Mouse (Mus musculus): ENCODE data around the gene Gm3468. TPM values are rescaled to one million over a fixed set of nuclear protein-coding genes. Genes with fewer than 3 reads are reported as not detected.
"Not testable (repeated sequence)": the region's sequence is repeated elsewhere in the genome, so short reads cannot be mapped to it uniquely, and the experiment has no call there.

Gm3468 gene
- polyA plus RNA-seq (2014; fragmentation: Nextera tagmentation; extraction: Ambion mirVana): 1.7 and 2.5 TPM in 2 replicates

GRCm38 (mm10) chr14:6108272-6108925, at the start of gene Gm3468:
Gene Gm3468, minus strand, starts transcription at chr14:6108665.
- ATAC-seq (ENCODE audit: low FRiP score) (peak; percentile 96), DNase-seq (ENCODE audit: low spot score, missing footprints) (peak; percentile 98)
- not testable (repeated sequence) for H3K27me3 ChIP-seq (ENCODE audit: control insufficient read depth, insufficient read depth, low read length); H3K36me3 ChIP-seq (ENCODE audit: control insufficient read depth, insufficient read depth, low read length); H3K27ac ChIP-seq (ENCODE audit: low read depth, low read length); H3K9me3 ChIP-seq (ENCODE audit: control insufficient read depth, low read length); H3K9ac ChIP-seq (ENCODE audit: low read length); H3K4me1 ChIP-seq (ENCODE audit: control insufficient read depth, insufficient read depth, low read length)
- under 1% methylated on average over 31 of the region's 51 CpGs for WGBS
- peak within 1 kb of the TSS; percentile 41 for H3K4me2 ChIP-seq
- H3K4me3 ChIP-seq (ENCODE audit: low read depth, low read length): peak within 1 kb of the TSS; percentile 27

DNA sequence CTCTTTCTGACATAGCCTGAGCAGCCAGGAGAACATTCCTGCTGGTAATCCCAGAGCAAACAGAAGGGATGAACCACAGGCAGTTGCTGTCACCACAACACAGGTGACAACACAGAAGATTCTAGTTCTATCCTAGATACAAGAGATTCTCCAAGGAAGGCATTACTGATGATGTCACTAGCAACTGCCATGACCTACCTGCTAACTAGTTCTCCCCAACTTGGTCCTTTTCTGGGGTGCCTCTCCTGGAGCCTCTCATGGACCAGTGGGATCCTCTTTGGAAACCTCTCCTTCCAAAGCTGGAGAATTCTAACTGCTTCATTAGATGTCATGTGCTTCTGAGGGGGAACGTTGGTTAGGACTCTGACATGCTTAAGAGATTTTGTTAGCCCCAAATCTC, 17.2 kb upstream of the Gm3468 start, which contains the start of gene Gm3476:
TSS of gene Gm3476 (minus strand) at position 101 of the 400 bp plus-strand sequence.
- H3K4me3 ChIP-seq (ENCODE audit: low read depth, low read length); ATAC-seq (ENCODE audit: low FRiP score); H3K9me3 ChIP-seq (ENCODE audit: control insufficient read depth, low read length); H3K4me2 ChIP-seq; H3K27me3 ChIP-seq (ENCODE audit: control insufficient read depth, insufficient read depth, low read length); DNase-seq (ENCODE audit: low spot score, missing footprints); H3K36me3 ChIP-seq (ENCODE audit: control insufficient read depth, insufficient read depth, low read length); H3K9ac ChIP-seq (ENCODE audit: low read length); H3K27ac ChIP-seq (ENCODE audit: low read depth, low read length); H3K4me1 ChIP-seq (ENCODE audit: control insufficient read depth, insufficient read depth, low read length): not testable (repeated sequence)
- no CpG with 5 or more reads among the region's 1 CpGs for WGBS

- not testable (repeated sequence) for H3K27me3 ChIP-seq (ENCODE audit: control insufficient read depth, insufficient read depth, low read length); H3K4me1 ChIP-seq (ENCODE audit: control insufficient read depth, insufficient read depth, low read length); H3K9ac ChIP-seq (ENCODE audit: low read length); H3K27ac ChIP-seq (ENCODE audit: low read depth, low read length); H3K36me3 ChIP-seq (ENCODE audit: control insufficient read depth, insufficient read depth, low read length); ATAC-seq (ENCODE audit: low FRiP score); H3K9me3 ChIP-seq (ENCODE audit: control insufficient read depth, low read length); H3K4me3 ChIP-seq (ENCODE audit: low read depth, low read length)
- WGBS: 18% methylated on average over 8 of the region's 9 CpGs
- peak; percentile 44 for DNase-seq (ENCODE audit: low spot score, missing footprints)
- H3K4me2 ChIP-seq: peak overlapping the region; percentile 41
These were observed 965 bp downstream of the Gm3468 start for GRCm38 (mm10) chr14:6107500-6107899.

- H3K36me3 ChIP-seq (ENCODE audit: control insufficient read depth, insufficient read depth, low read length); DNase-seq (ENCODE audit: low spot score, missing footprints); H3K4me2 ChIP-seq; H3K9ac ChIP-seq (ENCODE audit: low read length); H3K9me3 ChIP-seq (ENCODE audit: control insufficient read depth, low read length); H3K27me3 ChIP-seq (ENCODE audit: control insufficient read depth, insufficient read depth, low read length); H3K4me3 ChIP-seq (ENCODE audit: low read depth, low read length); ATAC-seq (ENCODE audit: low FRiP score); H3K4me1 ChIP-seq (ENCODE audit: control insufficient read depth, insufficient read depth, low read length); H3K27ac ChIP-seq (ENCODE audit: low read depth, low read length): not testable (repeated sequence)
- WGBS: 97% methylated on average over 2 of the region's 3 CpGs
These were observed 14.6 kb downstream of the Gm3468 start, which contains the start of gene Gm8206 for GRCm38 (mm10) chr14:6093842-6094241. Gene Gm8206, minus strand, starts transcription at chr14:6093942.

GRCm38 (mm10) chr14:6058167-6058566, 50.3 kb downstream of the Gm3468 start, which contains the start of gene Gm6337:
Gene Gm6337, minus strand, starts transcription at chr14:6058267.
- H3K9me3 ChIP-seq (ENCODE audit: control insufficient read depth, low read length); H3K27me3 ChIP-seq (ENCODE audit: control insufficient read depth, insufficient read depth, low read length); H3K36me3 ChIP-seq (ENCODE audit: control insufficient read depth, insufficient read depth, low read length); H3K9ac ChIP-seq (ENCODE audit: low read length); H3K4me1 ChIP-seq (ENCODE audit: control insufficient read depth, insufficient read depth, low read length); H3K4me2 ChIP-seq; H3K4me3 ChIP-seq (ENCODE audit: low read depth, low read length); DNase-seq (ENCODE audit: low spot score, missing footprints); H3K27ac ChIP-seq (ENCODE audit: low read depth, low read length); ATAC-seq (ENCODE audit: low FRiP score): not testable (repeated sequence)
- WGBS: 83% methylated on average over 2 of the region's 4 CpGs

Other genes starting within 250 kb of the Gm3468 start
- 0.12 TPM in 1 of 2 replicates, not detected in the other for gene Gm8237, start 228.3 kb downstream of the Gm3468 start, polyA plus RNA-seq (2014; fragmentation: Nextera tagmentation; extraction: Ambion mirVana)
- gene Gm3248, start 146.9 kb downstream of the Gm3468 start, polyA plus RNA-seq (2014; fragmentation: Nextera tagmentation; extraction: Ambion mirVana): 0.57 and 0.63 TPM in 2 replicates
- not detected in 2 replicates for gene Gm3453, start 129.5 kb downstream of the Gm3468 start, polyA plus RNA-seq (2014; fragmentation: Nextera tagmentation; extraction: Ambion mirVana)
- gene Gm6337, start 50.4 kb downstream of the Gm3468 start, polyA plus RNA-seq (2014; fragmentation: Nextera tagmentation; extraction: Ambion mirVana): not detected in 2 replicates
- gene Gm8206, start 14.7 kb downstream of the Gm3468 start, polyA plus RNA-seq (2014; fragmentation: Nextera tagmentation; extraction: Ambion mirVana): 0.72 and 1.8 TPM in 2 replicates
- gene Gm3476, start 17.1 kb upstream of the Gm3468 start, polyA plus RNA-seq (2014; fragmentation: Nextera tagmentation; extraction: Ambion mirVana): not detected in 2 replicates
- gene Gm21560, start 110.6 kb upstream of the Gm3468 start, polyA plus RNA-seq (2014; fragmentation: Nextera tagmentation; extraction: Ambion mirVana): not detected in 2 replicates
- 1.2 and 2.0 TPM in 2 replicates for gene Gm3411, start 178.6 kb upstream of the Gm3468 start, polyA plus RNA-seq (2014; fragmentation: Nextera tagmentation; extraction: Ambion mirVana)
- gene Gm21103, start 196.2 kb upstream of the Gm3468 start, polyA plus RNA-seq (2014; fragmentation: Nextera tagmentation; extraction: Ambion mirVana): not detected in 2 replicates
- not detected in 2 replicates for gene Gm3618, start 235.0 kb upstream of the Gm3468 start, polyA plus RNA-seq (2014; fragmentation: Nextera tagmentation; extraction: Ambion mirVana)